ENCODE assay signal across 9 mouse cellular contexts in the genomic region with DNA sequence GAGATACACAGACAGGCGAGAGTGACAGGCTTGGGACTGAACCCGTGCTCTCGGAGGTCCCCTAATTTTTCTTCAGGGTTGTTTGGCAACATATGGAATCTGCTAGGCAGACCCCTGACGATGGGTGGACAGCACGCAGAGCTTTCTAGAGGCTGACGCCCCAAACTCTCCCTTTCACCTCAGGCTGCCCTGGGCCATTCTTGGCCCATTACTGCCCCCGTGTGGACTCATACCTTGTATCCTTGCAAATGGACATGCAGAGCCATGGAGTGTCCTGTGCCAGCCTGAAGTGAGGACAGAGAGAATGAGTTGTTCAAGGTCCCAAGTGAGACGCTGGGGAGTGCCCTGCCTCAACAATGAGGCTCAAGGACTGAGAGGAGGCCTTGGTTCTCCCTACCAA. TPM values are rescaled to one million over a fixed set of nuclear protein-coding genes. Genes with fewer than 3 reads are reported as not detected.
A peak's percentile ranks its signal among the peaks of the same experiment; 100 is the strongest.
DNase-seq lines count a peak whose midpoint lies in the region; ATAC-seq and TF ChIP-seq lines count a peak whose summit lies in the region.
"Had no signal": no experiment of that assay in that cellular context is flagged by ENCODE, and none has a peak within 500 bp of the region (broad histone marks: within the 10 kb centered on the region; RNA-seq: fewer than 3 reads in every experiment).

No protein-coding gene starts in this region.

- no peak for ATAC-seq in forebrain, postnatal 0 days
- ATAC-seq in forebrain, embryonic 16.5 days: no peak

- H3K4me3 ChIP-seq in forebrain, postnatal 0 days (ENCODE audit: low read depth, low read length): no peak overlapping the region
- H3K4me3 ChIP-seq in forebrain, embryonic 16.5 days (replicated peaks; ENCODE audit: low read length): no peak overlapping the region
- H3K4me3 ChIP-seq in spleen, adult 2 months (ENCODE audit: extremely low read depth, insufficient read depth, insufficient read length): no peak overlapping the region
- H3K4me3 ChIP-seq: limb, embryonic 13.5 days had no signal

- H3K27ac ChIP-seq in forebrain, postnatal 0 days (ENCODE audit: low read depth, low read length): no peak overlapping the region
- no peak overlapping the region for H3K27ac ChIP-seq in forebrain, embryonic 16.5 days (ENCODE audit: low read length)
- H3K27ac ChIP-seq in spleen, adult 2 months (ENCODE audit: insufficient read depth, low read length): no peak overlapping the region
- H3K27ac ChIP-seq: limb, embryonic 13.5 days had no signal

- H3K36me3 ChIP-seq in forebrain, postnatal 0 days (ENCODE audit: insufficient read depth): peaks cover 14% of the 10 kb centered on the region
- H3K36me3 ChIP-seq in forebrain, embryonic 16.5 days (ENCODE audit: control insufficient read depth, insufficient read depth): peaks cover 7% of the 10 kb centered on the region; the same call in 1 of the 2 replicates
- H3K36me3 ChIP-seq in spleen, adult 2 months (ENCODE audit: control insufficient read depth, insufficient read depth, low read length): no peaks in the 10 kb centered on the region

- no peaks in the 10 kb centered on the region for H3K9me3 ChIP-seq in forebrain, postnatal 0 days (ENCODE audit: low read length)
- no peaks in the 10 kb centered on the region for H3K9me3 ChIP-seq in forebrain, embryonic 16.5 days (ENCODE audit: control insufficient read depth, low read length)
- H3K9me3 ChIP-seq: limb, embryonic 13.5 days had no signal

- no peak overlapping the region for H3K9ac ChIP-seq in forebrain, postnatal 0 days
- H3K9ac ChIP-seq in forebrain, embryonic 16.5 days (replicated peaks; ENCODE audit: low read depth, low read length): no peak overlapping the region
- H3K9ac ChIP-seq: limb, embryonic 13.5 days had no signal

- TF ChIP-seq CTCF in forebrain, postnatal 0 days (IDR thresholded peaks at IDR 0.05; ENCODE audit: low read depth): peak; percentile 65
- TF ChIP-seq CTCF in spleen, adult 2 months (IDR thresholded peaks at IDR 0.05; ENCODE audit: extremely low read depth, insufficient read depth, insufficient read length, insufficient replicate concordance): peak; percentile 75; the same call in 1 of the 2 replicates

- WGBS in forebrain, postnatal 0 days: 22% methylated on average over 8 of the region's 8 CpGs
- 24% methylated on average over 8 of the region's 8 CpGs for WGBS in forebrain, embryonic 16.5 days
- 35% methylated on average over 8 of the region's 8 CpGs for WGBS in spleen, adult 2 months

- no peak for TF ChIP-seq POLR2A in spleen, adult 2 months (IDR thresholded peaks at IDR 0.05; ENCODE audit: low read depth, low read length)

- no peaks in the 10 kb centered on the region for H3K27me3 ChIP-seq in forebrain, postnatal 0 days (ENCODE audit: insufficient read depth, low read length)
- no peaks in the 10 kb centered on the region for H3K27me3 ChIP-seq in forebrain, embryonic 16.5 days (replicated peaks; ENCODE audit: control insufficient read depth, insufficient read depth, low read length)
- H3K27me3 ChIP-seq in spleen, adult 2 months (ENCODE audit: control insufficient read depth, insufficient read depth, low read length): no peaks in the 10 kb centered on the region
- H3K27me3 ChIP-seq: limb, embryonic 13.5 days had no signal

- H3K4me2 ChIP-seq in forebrain, postnatal 0 days (ENCODE audit: low read depth): no peak overlapping the region
- H3K4me2 ChIP-seq in forebrain, embryonic 16.5 days (ENCODE audit: low read length): no peak overlapping the region
- H3K4me2 ChIP-seq: limb, embryonic 13.5 days had no signal

- DNase-seq in forebrain, postnatal 0 days: no peak
- peak; percentile 52 to 60 for DNase-seq in CD8-positive naive resting alpha-beta T cell, adult 2 months (ENCODE audit: low read depth in 2 of 2, low spot score in 2 of 2)
- peak; percentile 79 for DNase-seq in c-Kit-positive CD71-negative TER-119-negative erythroid progenitor cells, embryonic 14.5 days (ENCODE audit: low read depth)
- DNase-seq in gastrocnemius, adult 18-20 months (ENCODE audit: low spot score): peak; percentile 76
- peak; percentile 85 to 92 for DNase-seq in kidney, postnatal 36 days
- DNase-seq in lung, postnatal 4 days: peak; percentile 67 to 81
- peak; percentile 53 to 77 for DNase-seq in spleen, adult 2 months (ENCODE audit: low read depth in 1 of 2, low spot score in 2 of 2)

- peaks cover 16% of the 10 kb centered on the region for H3K4me1 ChIP-seq in forebrain, postnatal 0 days (ENCODE audit: insufficient read depth)
- peaks cover 14% of the 10 kb centered on the region for H3K4me1 ChIP-seq in forebrain, embryonic 16.5 days (replicated peaks; ENCODE audit: control insufficient read depth, insufficient read depth, low read length)
- peaks cover 12% of the 10 kb centered on the region for H3K4me1 ChIP-seq in spleen, adult 2 months (ENCODE audit: control insufficient read depth, insufficient read depth, insufficient read length)

RNA-seq across cellular contexts. Expression of a gene that starts 1.8 kb away (rescaled TPM):
- 5.6 and 7.9 TPM in 2 replicates for total RNA-seq in forebrain, postnatal 0 days (2014; rRNA removed)
- 6.7 and 8.4 TPM in 2 replicates for polyA plus RNA-seq in forebrain, postnatal 0 days (2015; fragmentation: Nextera tagmentation; extraction: Ambion mirVana)
- 11.8 and 13.2 TPM in 2 replicates for polyA plus RNA-seq in forebrain, embryonic 16.5 days (2015; fragmentation: Nextera tagmentation; extraction: Ambion mirVana)
- total RNA-seq in gastrocnemius, adult 18-20 months (2021): 10 to 100 TPM; 10.9 to 11.9 TPM
- polyA plus RNA-seq in spleen, adult 2 months (2012; rRNA removed): 13.2 and 20.5 TPM in 2 replicates

RNA-seq across cellular contexts. Expression of a gene that starts 23.9 kb away (rescaled TPM):
- total RNA-seq in forebrain, postnatal 0 days (2014; rRNA removed): 324 and 364 TPM in 2 replicates
- 350 and 374 TPM in 2 replicates for polyA plus RNA-seq in forebrain, postnatal 0 days (2015; fragmentation: Nextera tagmentation; extraction: Ambion mirVana)
- polyA plus RNA-seq in forebrain, embryonic 16.5 days (2015; fragmentation: Nextera tagmentation; extraction: Ambion mirVana): 441 and 518 TPM in 2 replicates
- 100 to 1,000 TPM; 103 to 109 TPM for total RNA-seq in gastrocnemius, adult 18-20 months (2021)
- 146 and 314 TPM in 2 replicates for polyA plus RNA-seq in spleen, adult 2 months (2012; rRNA removed)

RNA-seq across cellular contexts. Expression of a gene that starts 36.8 kb away (rescaled TPM):
- 66.5 and 81.2 TPM in 2 replicates for total RNA-seq in forebrain, postnatal 0 days (2014; rRNA removed)
- 118 and 155 TPM in 2 replicates for polyA plus RNA-seq in forebrain, postnatal 0 days (2015; fragmentation: Nextera tagmentation; extraction: Ambion mirVana)
- 94.1 and 97.9 TPM in 2 replicates for polyA plus RNA-seq in forebrain, embryonic 16.5 days (2015; fragmentation: Nextera tagmentation; extraction: Ambion mirVana)
- total RNA-seq in gastrocnemius, adult 18-20 months (2021): 10 to 100 TPM; 24.2 to 28.1 TPM
- polyA plus RNA-seq in spleen, adult 2 months (2012; rRNA removed): 34.3 and 41.2 TPM in 2 replicates

RNA-seq across cellular contexts. Expression of a gene that starts 53.0 kb away (rescaled TPM):
- total RNA-seq in forebrain, postnatal 0 days (2014; rRNA removed): 70.7 and 88.2 TPM in 2 replicates
- polyA plus RNA-seq in forebrain, postnatal 0 days (2015; fragmentation: Nextera tagmentation; extraction: Ambion mirVana): 74.4 and 75.9 TPM in 2 replicates
- polyA plus RNA-seq in forebrain, embryonic 16.5 days (2015; fragmentation: Nextera tagmentation; extraction: Ambion mirVana): 80.9 and 85.6 TPM in 2 replicates
- total RNA-seq in gastrocnemius, adult 18-20 months (2021): 10 to 100 TPM; 10.7 to 12.7 TPM
- 71.2 and 87.4 TPM in 2 replicates for polyA plus RNA-seq in spleen, adult 2 months (2012; rRNA removed)
